Mouse (Mus musculus) limb, embryonic 13.5 days (tissue): ENCODE measurements at regions not wholly inside any gene's neighbourhood (a gene's known extent, or its start where the extent isn't known, plus 50 kb on each side); places are given as distances from the start of the nearest gene placed in this dataset.

Source experiments
- ATAC-seq: fragments of 200-750 bp; cut with Nextera tagmentation; 2 replicates; pipeline ENCODE4 v1.8.0; 2017; ENCODE audit warnings: low read depth, moderate number of reproducible peaks, moderate TSS enrichment; ENCODE audit not compliant: low FRiP score
- H3K27ac ChIP-seq: fragments of 300-500 bp; sonication (generic); 2 replicates; pipeline ENCODE4 v1.5.1; 2015; ENCODE audit warnings: inconsistent platforms, mild to moderate bottlenecking, moderate library complexity
- H3K27me3 ChIP-seq: fragments of 300-500 bp; sonication (generic); 2 replicates; pipeline ENCODE4 v1.6.1; 2015; ENCODE audit warnings: mild to moderate bottlenecking, inconsistent platforms
- H3K36me3 ChIP-seq: fragments of 300-500 bp; sonication (generic); 2 replicates; pipeline ENCODE4 v1.6.1; 2015; ENCODE audit warnings: inconsistent platforms, mild to moderate bottlenecking, moderate library complexity
- H3K4me1 ChIP-seq: fragments of 300-500 bp; sonication (generic); 2 replicates; pipeline ENCODE4 v1.6.1; 2015; ENCODE audit warnings: inconsistent platforms
- H3K4me2 ChIP-seq: fragments of 300-500 bp; sonication (generic); replicated peaks from 2 replicates; pipeline ENCODE4 v1.6.1; 2015; ENCODE audit warnings: inconsistent platforms, mild to moderate bottlenecking, moderate library complexity
- H3K4me3 ChIP-seq: fragments of 300-500 bp; sonication (generic); 2 replicates; pipeline ENCODE4 v1.5.1; 2015; ENCODE audit warnings: moderate library complexity, mild to moderate bottlenecking, inconsistent platforms
- H3K9ac ChIP-seq: fragments of 300-500 bp; sonication (generic); 2 replicates; pipeline ENCODE4 v1.6.1; 2015; ENCODE audit warnings: mild to moderate bottlenecking, inconsistent platforms
- H3K9me3 ChIP-seq: fragments of 300-500 bp; sonication (generic); 2 replicates; pipeline ENCODE4 v1.6.1; 2016; ENCODE audit warnings: inconsistent platforms
- WGBS: fragments of 180-500 bp; shearing (Covaris S2); methylation state at CpG from one replicate; pipeline ENCODE4 v1.1.7; 2015; 5-methylcytosine and 5-hydroxymethylcytosine counted together

DNA sequence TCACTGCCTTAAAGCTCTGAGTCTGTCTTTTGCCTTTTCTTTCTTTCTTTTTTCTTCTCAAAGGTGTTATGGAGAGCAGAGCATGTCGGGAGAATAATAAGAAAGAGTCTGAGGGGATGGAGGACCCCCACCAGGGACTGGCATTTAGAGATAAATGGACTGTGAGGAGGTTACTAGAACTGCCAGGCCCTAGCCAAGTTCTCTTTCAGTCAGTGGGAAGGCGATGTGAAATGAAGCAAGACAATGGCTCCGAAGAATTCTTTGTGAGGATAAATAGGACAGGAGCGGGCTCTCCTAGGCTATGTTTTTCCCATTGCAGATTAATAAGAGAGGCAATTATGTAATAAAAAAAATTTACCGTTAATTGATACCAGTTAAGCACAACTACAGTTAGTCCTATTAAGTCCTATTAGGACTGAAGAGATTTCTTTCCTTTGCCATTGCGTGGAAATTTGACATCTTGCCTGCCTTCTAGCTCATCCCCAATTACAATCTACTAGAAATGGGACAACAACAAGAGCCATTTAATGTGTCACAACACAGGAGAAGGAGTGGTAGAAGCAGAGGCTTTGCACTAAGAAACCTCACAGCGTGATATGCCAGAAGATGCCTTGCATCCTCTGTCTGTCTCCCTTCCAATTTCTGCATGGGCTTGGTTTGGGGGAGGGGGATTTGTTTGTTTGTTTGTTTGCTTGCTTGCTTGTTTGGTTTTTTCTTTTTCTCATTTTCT, 107.2 kb upstream of the Id4 start:
- Histone ChIP-seq H3K4me2 (no peak overlapping the region), H3K36me3 (no peaks in the 10 kb centered on the region), H3K9me3 (no peaks in the 10 kb centered on the region), H3K9ac (no peak overlapping the region), H3K27ac (no peak overlapping the region), H3K27me3 (no peaks in the 10 kb centered on the region), H3K4me3 (no peak overlapping the region), H3K4me1 (peaks cover 3% of the 10 kb centered on the region; the same call in 1 of the 2 replicates)
- no peak for ATAC-seq
- WGBS = 68% methylated on average over 7 of the region's 7 CpGs

DNA sequence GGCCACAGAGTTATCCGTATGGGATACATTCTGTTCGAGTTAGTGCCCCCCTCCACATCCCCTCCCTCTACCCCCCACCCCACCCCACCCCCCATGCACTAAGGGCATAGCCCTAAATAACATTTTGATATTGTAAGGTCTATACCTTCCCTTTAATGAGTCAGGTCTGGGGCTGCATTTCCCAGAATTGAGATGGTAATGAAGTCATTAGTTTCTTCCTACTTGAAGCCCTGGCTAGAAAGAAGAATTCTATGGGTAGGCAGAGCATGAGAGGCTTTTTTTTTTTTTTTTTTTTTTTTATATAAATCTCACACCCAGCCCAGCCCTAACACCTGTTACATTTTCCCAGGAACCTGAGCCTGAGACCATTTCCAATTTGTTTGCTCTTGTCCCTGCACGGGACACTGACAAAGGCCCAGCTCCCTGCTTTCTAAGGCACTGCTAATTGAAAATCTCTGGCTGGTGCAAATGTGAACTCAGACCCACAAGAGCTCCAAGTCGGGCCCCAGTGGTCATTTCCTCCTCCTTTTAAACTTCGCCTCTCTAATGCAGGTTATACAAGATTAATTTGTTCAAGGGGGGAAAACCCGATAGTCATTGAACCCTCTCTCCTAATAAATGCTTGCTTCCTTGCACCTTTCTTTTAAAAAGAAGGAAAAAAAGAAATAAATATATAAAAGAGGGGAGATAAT, 106.5 kb upstream of the Id4 start:
- no peak for ATAC-seq
- Histone ChIP-seq H3K27me3 (peaks cover 5% of the 10 kb centered on the region), H3K4me1 (peaks cover 9% of the 10 kb centered on the region; the same call in 1 of the 2 replicates), H3K27ac (no peak overlapping the region), H3K9ac (no peak overlapping the region), H3K4me3 (no peak overlapping the region), H3K4me2 (no peak overlapping the region), H3K36me3 (no peaks in the 10 kb centered on the region), H3K9me3 (no peaks in the 10 kb centered on the region)
- 20% methylated on average over 6 of the region's 6 CpGs for WGBS

DNA sequence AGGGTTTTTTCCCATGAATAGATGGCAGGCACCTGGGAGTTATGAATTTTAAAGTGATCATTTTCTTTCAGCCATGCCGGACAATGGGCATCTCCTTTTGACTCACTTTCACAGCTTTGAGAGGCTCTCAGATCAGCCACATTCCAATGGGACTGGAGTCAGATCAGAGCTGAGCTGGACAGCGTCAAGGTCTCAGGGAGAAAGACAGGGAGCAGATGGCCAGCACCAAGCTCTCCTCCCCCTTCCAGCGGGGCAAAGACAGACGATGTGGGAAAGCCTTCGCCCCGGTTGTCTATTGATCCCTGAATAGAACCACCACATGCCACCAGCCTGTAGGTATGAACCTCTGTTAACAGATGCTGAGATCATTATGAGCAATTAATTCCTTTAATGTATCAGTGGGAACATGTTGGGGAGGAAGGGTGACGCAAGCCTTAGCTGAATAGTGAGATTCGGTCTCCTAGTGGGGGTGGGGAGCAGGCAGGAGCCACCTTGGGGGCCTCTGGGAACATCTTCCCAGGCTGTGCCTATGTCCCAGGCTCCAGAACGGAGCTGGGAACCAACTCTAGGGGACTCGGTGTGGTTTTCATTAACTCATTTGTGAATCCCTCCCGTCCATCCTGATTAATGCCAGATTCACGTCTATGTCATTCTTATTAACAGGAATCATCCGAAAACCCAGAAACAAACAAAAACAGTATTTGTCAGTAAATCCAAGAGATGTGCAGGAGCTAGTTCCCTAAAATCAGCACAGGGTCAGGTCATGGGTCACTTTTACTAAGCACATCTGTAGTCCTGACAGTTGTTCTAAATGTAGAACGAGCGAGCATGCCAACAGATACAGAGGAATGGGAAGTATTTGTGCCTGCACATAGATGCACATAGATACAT, 101.8 kb upstream of the Id4 start:
- no peak for ATAC-seq
- H3K27ac ChIP-seq = no peak overlapping the region
- H3K9me3 ChIP-seq = no peaks in the 10 kb centered on the region
- H3K27me3 ChIP-seq = peaks cover 10% of the 10 kb centered on the region
- 20% methylated on average over 15 of the region's 15 CpGs for WGBS
- no peak overlapping the region for H3K4me2 ChIP-seq
- H3K4me1 ChIP-seq = peaks cover 9% of the 10 kb centered on the region; the same call in 1 of the 2 replicates
- H3K36me3 ChIP-seq = no peaks in the 10 kb centered on the region
- H3K4me3 ChIP-seq = no peak overlapping the region
- no peak overlapping the region for H3K9ac ChIP-seq

- peaks cover 10% of the 10 kb centered on the region for H3K27me3 ChIP-seq
- WGBS = 36% methylated on average over 5 of the region's 5 CpGs
Observed at GRCm38 (mm10) chr13:48160161-48160560, 100.9 kb upstream of the Id4 start.

DNA sequence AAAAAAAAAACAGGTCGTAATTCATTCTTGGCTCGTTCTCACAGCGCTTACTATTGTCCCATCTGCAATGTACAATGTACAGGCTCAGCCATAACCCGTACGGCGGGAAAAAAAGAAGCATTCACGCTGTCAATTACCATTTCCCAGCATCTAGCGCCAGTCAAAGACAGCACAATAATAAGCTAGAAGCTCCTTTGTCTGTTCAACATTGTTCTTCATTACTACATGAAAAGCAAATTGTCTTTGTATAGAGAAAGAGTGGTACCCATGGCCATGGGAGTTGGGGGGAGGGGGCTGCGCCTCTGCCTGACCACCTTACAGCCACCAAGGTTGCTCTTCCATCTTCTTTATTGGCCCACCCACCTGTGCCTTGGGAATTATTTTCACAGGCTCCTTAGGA, 99.7 kb upstream of the Id4 start:
- H3K9ac ChIP-seq = no peak overlapping the region
- no peak overlapping the region for H3K4me2 ChIP-seq
- H3K36me3 ChIP-seq = no peaks in the 10 kb centered on the region
- no peak overlapping the region for H3K4me3 ChIP-seq
- H3K9me3 ChIP-seq = no peaks in the 10 kb centered on the region
- no peak for ATAC-seq
- peaks cover 6% of the 10 kb centered on the region; the same call in 1 of the 2 replicates for H3K4me1 ChIP-seq
- 58% methylated on average over 9 of the region's 9 CpGs for WGBS
- H3K27me3 ChIP-seq = peaks cover 10% of the 10 kb centered on the region
- H3K27ac ChIP-seq = no peak overlapping the region

More at GRCm38 (mm10) chr13:48160161-48160560, 100.9 kb upstream of the Id4 start:
- no peaks in the 10 kb centered on the region for H3K9me3 ChIP-seq
- H3K36me3 ChIP-seq = no peaks in the 10 kb centered on the region
- no peak overlapping the region for H3K27ac ChIP-seq
- no peak overlapping the region for H3K9ac ChIP-seq
- H3K4me1 ChIP-seq = peaks cover 6% of the 10 kb centered on the region; the same call in 1 of the 2 replicates
- no peak overlapping the region for H3K4me2 ChIP-seq
- no peak for ATAC-seq
- H3K4me3 ChIP-seq = no peak overlapping the region

DNA sequence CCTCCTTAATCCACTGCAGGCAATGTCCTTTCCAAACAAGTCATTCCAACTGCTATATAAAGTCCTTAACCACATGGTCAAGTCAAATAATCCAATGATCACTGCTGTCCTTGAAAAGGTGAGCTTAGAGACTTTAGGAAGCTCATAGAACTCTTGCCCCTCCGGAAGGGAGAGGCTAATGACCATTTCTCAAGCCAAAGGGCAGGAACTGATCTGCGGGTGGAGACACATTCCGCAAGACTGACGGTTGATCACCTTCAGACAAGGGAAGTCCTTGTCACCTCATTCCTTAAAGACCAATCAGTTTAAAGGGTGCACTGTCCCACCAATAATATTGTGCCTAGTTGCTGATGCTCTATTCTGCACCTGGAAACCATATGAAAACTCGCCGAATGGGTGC, 96.4 kb upstream of the Id4 start:
- Histone ChIP-seq H3K9me3 (no peaks in the 10 kb centered on the region), H3K4me3 (no peak overlapping the region), H3K4me1 (no peaks in the 10 kb centered on the region), H3K27me3 (peaks cover 5% of the 10 kb centered on the region), H3K4me2 (no peak overlapping the region), H3K9ac (no peak overlapping the region), H3K36me3 (no peaks in the 10 kb centered on the region), H3K27ac (no peak overlapping the region)
- ATAC-seq = no peak
- WGBS = 87% methylated on average over 6 of the region's 6 CpGs

DNA sequence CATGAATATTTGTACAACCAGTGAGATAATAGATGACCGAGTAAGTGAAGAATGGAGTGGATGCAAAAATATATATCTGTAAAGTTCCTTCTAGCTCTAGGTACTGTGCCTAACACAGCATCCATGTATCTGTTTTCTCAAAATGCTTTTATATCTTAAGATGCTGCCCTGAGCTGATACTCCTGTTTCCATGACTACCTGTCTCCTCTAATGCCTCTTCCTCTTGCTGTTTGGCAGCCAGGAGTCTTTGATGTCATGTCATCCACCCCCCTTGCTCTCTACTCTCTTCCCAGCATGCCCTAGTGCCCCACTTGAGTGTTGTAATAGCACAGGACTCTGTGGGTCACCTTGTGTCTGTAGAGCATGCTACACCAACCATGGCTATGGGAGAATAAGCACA, 95.2 kb upstream of the Id4 start:
- Histone ChIP-seq H3K36me3 (no peaks in the 10 kb centered on the region), H3K4me3 (no peak overlapping the region), H3K27ac (no peak overlapping the region), H3K4me2 (no peak overlapping the region), H3K4me1 (no peaks in the 10 kb centered on the region), H3K9ac (no peak overlapping the region), H3K27me3 (no peaks in the 10 kb centered on the region), H3K9me3 (no peaks in the 10 kb centered on the region)
- ATAC-seq = no peak
- 96% methylated on average over 1 of the region's 1 CpGs for WGBS

DNA sequence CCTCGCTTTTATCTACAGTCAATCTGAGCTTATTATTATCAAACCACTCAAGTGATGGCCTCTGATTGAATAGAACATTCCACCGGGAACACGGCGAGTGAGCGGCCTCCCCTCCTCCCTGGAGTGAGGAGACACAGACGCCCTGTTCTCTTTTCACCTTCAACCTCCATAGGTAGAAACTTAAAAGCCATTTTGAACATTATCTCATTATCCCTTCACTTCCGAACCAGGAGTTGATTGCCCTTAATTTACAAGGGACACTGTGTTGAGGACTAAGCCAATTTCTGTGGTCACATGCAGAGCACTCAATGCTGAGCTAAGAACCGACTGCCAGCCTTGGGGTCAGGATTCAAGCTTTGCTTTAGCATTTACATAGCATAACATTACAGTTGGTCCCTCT, 93.1 kb upstream of the Id4 start:
- H3K27me3 ChIP-seq = no peaks in the 10 kb centered on the region
- no peaks in the 10 kb centered on the region for H3K4me1 ChIP-seq
- no peaks in the 10 kb centered on the region for H3K9me3 ChIP-seq
- no peak overlapping the region for H3K9ac ChIP-seq
- 46% methylated on average over 8 of the region's 8 CpGs for WGBS
- H3K4me2 ChIP-seq = no peak overlapping the region
- no peak for ATAC-seq
- no peak overlapping the region for H3K4me3 ChIP-seq
- H3K36me3 ChIP-seq = no peaks in the 10 kb centered on the region
- H3K27ac ChIP-seq = no peak overlapping the region

GRCm38 (mm10) chr13:48171309-48171953, 89.6 kb upstream of the Id4 start:
- 52% methylated on average over 16 of the region's 16 CpGs for WGBS
- Histone ChIP-seq H3K4me2 (no peak overlapping the region), H3K36me3 (no peaks in the 10 kb centered on the region), H3K4me3 (no peak overlapping the region), H3K27ac (no peak overlapping the region), H3K27me3 (no peaks in the 10 kb centered on the region), H3K4me1 (no peaks in the 10 kb centered on the region), H3K9ac (no peak overlapping the region), H3K9me3 (no peaks in the 10 kb centered on the region)
- ATAC-seq = no peak

GRCm38 (mm10) chr13:48171994-48172393, 89.0 kb upstream of the Id4 start:
- Histone ChIP-seq H3K36me3 (no peaks in the 10 kb centered on the region), H3K4me1 (no peaks in the 10 kb centered on the region), H3K9ac (no peak overlapping the region), H3K27ac (no peak overlapping the region), H3K9me3 (no peaks in the 10 kb centered on the region), H3K27me3 (no peaks in the 10 kb centered on the region), H3K4me2 (no peak overlapping the region), H3K4me3 (no peak overlapping the region)
- no peak for ATAC-seq
- WGBS = 63% methylated on average over 3 of the region's 3 CpGs

DNA sequence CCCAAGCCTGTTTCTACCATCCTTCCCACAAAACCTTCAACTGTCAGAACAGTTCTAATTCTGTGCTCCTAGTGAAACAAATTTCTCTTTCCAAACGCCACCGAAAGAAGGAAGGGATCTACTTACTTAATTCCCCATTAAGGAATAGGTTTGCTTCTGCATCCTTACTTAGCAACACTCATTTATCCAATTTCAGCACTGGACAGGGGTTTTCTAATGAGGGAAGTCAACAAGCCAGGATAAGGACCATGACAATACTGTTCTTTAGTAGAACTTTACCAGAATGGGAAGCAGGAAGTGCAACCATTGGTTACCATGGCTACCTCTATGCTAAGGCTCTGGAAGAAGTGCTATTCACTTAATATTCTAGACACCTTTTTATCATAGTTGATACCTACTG, 68.6 kb upstream of the Id4 start:
- 92% methylated on average over 2 of the region's 2 CpGs for WGBS
- H3K9me3 ChIP-seq = no peaks in the 10 kb centered on the region
- no peak overlapping the region for H3K27ac ChIP-seq
- no peak overlapping the region for H3K4me3 ChIP-seq
- no peak overlapping the region for H3K9ac ChIP-seq
- no peaks in the 10 kb centered on the region for H3K27me3 ChIP-seq
- no peaks in the 10 kb centered on the region for H3K36me3 ChIP-seq
- no peak overlapping the region for H3K4me2 ChIP-seq
- no peaks in the 10 kb centered on the region for H3K4me1 ChIP-seq
- no peak for ATAC-seq

DNA sequence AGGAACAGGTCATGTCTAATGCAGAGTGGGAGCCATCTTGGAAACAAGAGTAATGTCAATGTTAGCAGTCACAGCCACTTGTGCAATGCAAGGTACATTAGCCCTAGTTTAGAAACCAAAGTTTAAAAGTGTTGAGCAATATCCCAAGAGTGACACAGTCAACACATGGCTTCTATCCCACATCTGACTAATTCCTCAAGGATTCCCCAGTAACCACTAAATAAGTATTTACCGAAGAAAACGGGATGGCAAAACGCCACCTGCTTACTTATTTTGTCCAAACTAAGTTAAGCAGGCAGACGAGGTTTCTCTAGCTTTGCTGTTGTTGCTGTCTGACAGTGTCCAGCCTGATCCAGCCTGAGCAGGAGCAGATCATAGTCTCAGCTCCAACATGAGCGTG, 67.1 kb upstream of the Id4 start:
- Histone ChIP-seq H3K4me3 (no peak overlapping the region), H3K4me2 (no peak overlapping the region), H3K4me1 (no peaks in the 10 kb centered on the region), H3K27ac (no peak overlapping the region), H3K9ac (no peak overlapping the region), H3K36me3 (no peaks in the 10 kb centered on the region), H3K9me3 (no peaks in the 10 kb centered on the region), H3K27me3 (no peaks in the 10 kb centered on the region)
- no peak for ATAC-seq
- 83% methylated on average over 5 of the region's 5 CpGs for WGBS
